ENCODE assay signal across 9 mouse cellular contexts in genomic region chr11:96074351-96075176, GRCm38 (mm10). TPM values are rescaled to one million over a fixed set of nuclear protein-coding genes. Genes with fewer than 3 reads are reported as not detected.
DNase-seq lines count a peak whose midpoint lies in the region; ATAC-seq and TF ChIP-seq lines count a peak whose summit lies in the region.
"Had no signal": no experiment of that assay in that cellular context is flagged by ENCODE, and none has a peak within 500 bp of the region (broad histone marks: within the 10 kb centered on the region; RNA-seq: fewer than 3 reads in every experiment).

No protein-coding gene starts in this region.

- peak overlapping the region; percentile 92 for H3K4me3 ChIP-seq in testis, adult 2 months (ENCODE audit: control insufficient read depth, low read depth, low read length)
- peak overlapping the region; percentile 82 for H3K4me3 ChIP-seq in liver, adult 2 months (ENCODE audit: insufficient read depth, low read depth, low read length)
- peak overlapping the region; percentile 72 for H3K4me3 ChIP-seq in stomach, embryonic 14.5 days (ENCODE audit: low read depth, low read length)

- intact Hi-C loops in heart, postnatal 10 days (cut with DNase I), result no loop called here

- H3K4me2 ChIP-seq in stomach, embryonic 14.5 days (replicated peaks; ENCODE audit: low read depth, low read length), result peak overlapping the region; percentile 65

- H3K9ac ChIP-seq in liver, adult 2 months (ENCODE audit: low read depth, low read length), result peak overlapping the region; percentile 91
- H3K9ac ChIP-seq in stomach, embryonic 14.5 days (replicated peaks; ENCODE audit: low read depth, low read length), result peak overlapping the region; percentile 70

- TF ChIP-seq CTCF in testis, adult 2 months (IDR thresholded peaks at IDR 0.05; ENCODE audit: control insufficient read depth, insufficient read depth, insufficient replicate concordance, low read depth, low read length), result no peak
- no peak for TF ChIP-seq CTCF in liver, adult 2 months (IDR thresholded peaks at IDR 0.05; ENCODE audit: low read depth, low read length)

- H3K9me3 ChIP-seq in stomach, embryonic 14.5 days (ENCODE audit: control insufficient read depth, low read depth, low read length), result no peaks in the 10 kb centered on the region

- ATAC-seq in stomach, embryonic 14.5 days (ENCODE audit: insufficient number of reproducible peaks, insufficient read depth, low FRiP score, low read depth), result no peak

- 5% methylated on average over 17 of the region's 17 CpGs for WGBS in liver, adult 2 months
- WGBS in stomach, embryonic 14.5 days, result 16% methylated on average over 17 of the region's 17 CpGs

- peak; percentile 28 to 73 for DNase-seq in adrenal gland, adult (ENCODE audit: inconsistent age in 2 of 2, low spot score in 1 of 2)
- no peak for DNase-seq in adrenal gland, postnatal 25 days
- DNase-seq in testis, postnatal 14 days (ENCODE audit: low spot score), result no peak
- DNase-seq in heart, postnatal 10 days, result peak; percentile 28 to 46
- peak; percentile 69 for DNase-seq in liver, adult 2 months (ENCODE audit: extremely low read depth, low read depth, low spot score)
- no peak for DNase-seq in thymus, adult 18-20 months

- H3K27ac ChIP-seq in testis, adult 2 months (ENCODE audit: control insufficient read depth, insufficient read depth, low read depth, low read length), result no peak overlapping the region; the same call in 1 of the 2 replicates
- H3K27ac ChIP-seq in liver, adult 2 months (replicated peaks; ENCODE audit: insufficient read depth, low read depth, low read length), result peak overlapping the region; percentile 90
- H3K27ac ChIP-seq in stomach, embryonic 14.5 days (ENCODE audit: low read length), result peak overlapping the region; percentile 74; the same call in 1 of the 2 replicates

- peaks cover 6% of the 10 kb centered on the region; the same call in 1 of the 2 replicates for H3K79me2 ChIP-seq in liver, adult 2 months (ENCODE audit: control insufficient read depth, insufficient read depth, low read length)

- TF ChIP-seq POLR2A in testis, adult 2 months (IDR thresholded peaks at IDR 0.05; ENCODE audit: control insufficient read depth, low read depth, low read length), result no peak
- TF ChIP-seq POLR2A in liver, adult 2 months (IDR thresholded peaks at IDR 0.05; ENCODE audit: extremely low read depth, insufficient read depth, low read length), result no peak

- no peaks in the 10 kb centered on the region for H3K27me3 ChIP-seq in testis, adult 2 months (ENCODE audit: control insufficient read depth, insufficient read depth, low read length)
- no peaks in the 10 kb centered on the region for H3K27me3 ChIP-seq in liver, adult 2 months (ENCODE audit: control insufficient read depth, insufficient read depth, low read length)
- H3K27me3 ChIP-seq in stomach, embryonic 14.5 days (ENCODE audit: control insufficient read depth, insufficient read depth, low read length), result no peaks in the 10 kb centered on the region

- peaks cover 5% of the 10 kb centered on the region for H3K4me1 ChIP-seq in testis, adult 2 months (ENCODE audit: control insufficient read depth, insufficient read depth, low read length)
- H3K4me1 ChIP-seq in liver, adult 2 months (ENCODE audit: control insufficient read depth, insufficient read depth, low read length), result peaks cover 9% of the 10 kb centered on the region
- no peaks in the 10 kb centered on the region; the same call in 1 of the 2 replicates for H3K4me1 ChIP-seq in stomach, embryonic 14.5 days (ENCODE audit: control insufficient read depth, insufficient read depth, low read length)

- H3K36me3 ChIP-seq in testis, adult 2 months (ENCODE audit: control insufficient read depth, insufficient read depth, low read length), result no peaks in the 10 kb centered on the region
- peaks cover 12% of the 10 kb centered on the region for H3K36me3 ChIP-seq in liver, adult 2 months (ENCODE audit: control insufficient read depth, insufficient read depth, low read length)
- peaks cover 28% of the 10 kb centered on the region for H3K36me3 ChIP-seq in stomach, embryonic 14.5 days (ENCODE audit: control insufficient read depth, insufficient read depth, low read length)

RNA-seq across cellular contexts. Expression of gene Atp5g1, which starts 0.9 kb away (rescaled TPM):
- 260 and 278 TPM in 2 replicates for total RNA-seq in adrenal gland, postnatal 25 days (2021)
- polyA plus RNA-seq in testis, adult 2 months (2012; rRNA removed), result 234 and 248 TPM in 2 replicates
- total RNA-seq in heart, postnatal 10 days (2021), result 1,000 to 10,000 TPM; 2,962 to 2,967 TPM
- total RNA-seq in liver, adult 2 months (2014; rRNA removed), result 479 and 657 TPM in 2 replicates
- polyA plus RNA-seq in liver, adult 2 months (2012; rRNA removed), result 1,258 and 1,301 TPM in 2 replicates
- 739 and 807 TPM in 2 replicates for polyA plus RNA-seq in stomach, embryonic 14.5 days (2014; fragmentation: Nextera tagmentation; extraction: Ambion mirVana)

RNA-seq across cellular contexts. Expression of gene Ube2z, which starts 9.4 kb away (rescaled TPM):
- total RNA-seq in adrenal gland, postnatal 25 days (2021), result 46.2 and 48.4 TPM in 2 replicates
- polyA plus RNA-seq in testis, adult 2 months (2012; rRNA removed), result 19.1 and 21.2 TPM in 2 replicates
- total RNA-seq in heart, postnatal 10 days (2021), result 10 to 100 TPM; 41.6 to 46.4 TPM
- 18.6 and 23.3 TPM in 2 replicates for total RNA-seq in liver, adult 2 months (2014; rRNA removed)
- polyA plus RNA-seq in liver, adult 2 months (2012; rRNA removed), result 21.3 and 22.8 TPM in 2 replicates
- 33.3 and 35.6 TPM in 2 replicates for polyA plus RNA-seq in stomach, embryonic 14.5 days (2014; fragmentation: Nextera tagmentation; extraction: Ambion mirVana)

RNA-seq across cellular contexts. Expression of gene Calcoco2, which starts 37.2 kb away (rescaled TPM):
- total RNA-seq in adrenal gland, postnatal 25 days (2021), result not detected in 2 replicates
- polyA plus RNA-seq in testis, adult 2 months (2012; rRNA removed), result 0.08 and 0.15 TPM in 2 replicates
- not detected for total RNA-seq in heart, postnatal 10 days (2021)
- not detected in 2 replicates for total RNA-seq in liver, adult 2 months (2014; rRNA removed)
- polyA plus RNA-seq in liver, adult 2 months (2012; rRNA removed), result not detected in 2 replicates
- 0.15 TPM in 1 of 2 replicates, not detected in the other for polyA plus RNA-seq in stomach, embryonic 14.5 days (2014; fragmentation: Nextera tagmentation; extraction: Ambion mirVana)
- total RNA-seq: heart, postnatal 14 days had no signal

RNA-seq across cellular contexts. Expression of gene Snf8, which starts 39.9 kb away (rescaled TPM):
- 85.0 and 87.0 TPM in 2 replicates for total RNA-seq in adrenal gland, postnatal 25 days (2021)
- 51.8 and 56.4 TPM in 2 replicates for polyA plus RNA-seq in testis, adult 2 months (2012; rRNA removed)
- 10 to 100 TPM; 54.3 to 56.9 TPM for total RNA-seq in heart, postnatal 10 days (2021)
- total RNA-seq in liver, adult 2 months (2014; rRNA removed), result 25.4 and 27.7 TPM in 2 replicates
- polyA plus RNA-seq in liver, adult 2 months (2012; rRNA removed), result 19.1 and 26.2 TPM in 2 replicates
- 34.6 and 35.5 TPM in 2 replicates for polyA plus RNA-seq in stomach, embryonic 14.5 days (2014; fragmentation: Nextera tagmentation; extraction: Ambion mirVana)

RNA-seq across cellular contexts. Expression of gene Gip, which starts 50.2 kb away (rescaled TPM):
- not detected in 2 replicates for total RNA-seq in adrenal gland, postnatal 25 days (2021)
- 2.2 and 2.6 TPM in 2 replicates for polyA plus RNA-seq in testis, adult 2 months (2012; rRNA removed)
- not detected for total RNA-seq in heart, postnatal 10 days (2021)
- not detected in 2 replicates for total RNA-seq in liver, adult 2 months (2014; rRNA removed)
- not detected in 2 replicates for polyA plus RNA-seq in liver, adult 2 months (2012; rRNA removed)
- polyA plus RNA-seq in stomach, embryonic 14.5 days (2014; fragmentation: Nextera tagmentation; extraction: Ambion mirVana), result 1.1 TPM in 1 of 2 replicates, not detected in the other
- total RNA-seq: heart, postnatal 14 days had no signal

Comparison
In these comparisons a context has a peak if more than half of its experiments do, and no peak if none do; other contexts are left out.
1. DNase-seq: peak in adrenal gland, adult (2 of 2), heart, postnatal 10 days (2 of 2) and liver, adult 2 months (single experiment); none in adrenal gland, postnatal 25 days (single experiment), testis, postnatal 14 days (single experiment) and thymus, adult 18-20 months (0 of 2).
2. Peak in every context shown above with its lines, with median percentiles within 50 percentile points of each other: H3K4me3 ChIP-seq.